Mouse (Mus musculus): ENCODE results near the gene Fbln7.
A peak's percentile ranks its signal among the peaks of the same experiment; 100 is the strongest.

Fbln7 gene

DNA sequence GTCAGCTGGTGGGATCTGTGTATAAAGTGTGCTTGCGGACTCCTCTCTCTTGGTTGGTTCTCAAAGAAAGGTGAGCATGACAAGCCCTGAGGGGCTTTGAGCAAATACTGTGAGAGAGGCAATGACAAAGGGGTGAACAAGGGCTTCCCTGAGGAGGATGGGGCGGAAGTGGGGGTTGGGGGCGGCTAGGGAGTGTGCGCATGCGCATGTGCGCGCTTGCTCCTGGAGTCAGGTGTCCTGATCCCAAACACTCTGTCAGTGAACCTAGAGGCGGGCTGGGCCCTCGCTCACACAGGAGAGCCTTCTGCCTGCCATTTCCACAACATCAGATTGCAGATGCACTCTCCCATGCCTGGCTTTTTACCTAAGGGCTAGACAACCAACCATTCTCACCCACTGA, 9.5 kb downstream of the Fbln7 start:
- no peak for DNase-seq (ENCODE audit: low spot score in 2 of 2)

DNA sequence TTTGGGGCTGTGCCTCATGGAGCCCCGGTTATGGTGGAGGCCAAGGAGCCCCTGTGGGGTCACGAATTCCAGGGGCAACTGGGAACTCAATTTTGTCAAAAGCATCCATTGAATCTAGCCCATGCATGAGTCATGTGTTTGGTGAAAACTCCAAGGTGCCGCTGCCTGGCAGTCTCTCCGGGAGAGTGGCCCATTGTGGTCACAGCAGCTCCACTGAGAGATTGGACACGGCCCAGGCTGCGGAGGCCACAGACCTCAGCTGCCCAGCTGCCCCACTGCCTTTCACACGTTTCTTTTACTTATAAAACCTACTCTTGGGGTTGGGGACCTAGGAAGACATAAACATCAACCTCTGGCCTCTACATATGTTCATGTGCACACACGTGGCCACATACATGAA, 12.7 kb downstream of the Fbln7 start:
- DNase-seq (ENCODE audit: low spot score in 2 of 2): no peak

DNA sequence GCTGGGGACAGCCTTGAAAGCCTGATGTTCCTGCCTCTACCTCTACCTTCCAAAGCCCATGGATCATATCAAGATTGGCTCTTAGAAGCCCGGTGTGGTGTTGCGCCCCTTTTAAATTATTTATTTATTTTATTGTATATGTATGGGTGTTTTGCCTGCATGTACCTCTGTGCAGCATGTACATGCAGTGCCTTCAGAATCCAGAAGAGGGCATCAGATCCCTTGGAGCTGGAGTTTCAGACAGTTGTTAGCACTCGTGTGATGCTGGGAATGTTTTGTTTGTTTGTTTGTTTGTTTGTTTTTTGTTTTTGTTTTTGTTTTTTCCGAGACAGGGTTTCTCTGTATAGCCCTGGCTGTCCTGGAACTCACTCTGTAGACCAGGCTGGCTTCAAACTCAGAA, 18.5 kb downstream of the Fbln7 start:
- DNase-seq (ENCODE audit: low spot score in 2 of 2): no peak

DNA sequence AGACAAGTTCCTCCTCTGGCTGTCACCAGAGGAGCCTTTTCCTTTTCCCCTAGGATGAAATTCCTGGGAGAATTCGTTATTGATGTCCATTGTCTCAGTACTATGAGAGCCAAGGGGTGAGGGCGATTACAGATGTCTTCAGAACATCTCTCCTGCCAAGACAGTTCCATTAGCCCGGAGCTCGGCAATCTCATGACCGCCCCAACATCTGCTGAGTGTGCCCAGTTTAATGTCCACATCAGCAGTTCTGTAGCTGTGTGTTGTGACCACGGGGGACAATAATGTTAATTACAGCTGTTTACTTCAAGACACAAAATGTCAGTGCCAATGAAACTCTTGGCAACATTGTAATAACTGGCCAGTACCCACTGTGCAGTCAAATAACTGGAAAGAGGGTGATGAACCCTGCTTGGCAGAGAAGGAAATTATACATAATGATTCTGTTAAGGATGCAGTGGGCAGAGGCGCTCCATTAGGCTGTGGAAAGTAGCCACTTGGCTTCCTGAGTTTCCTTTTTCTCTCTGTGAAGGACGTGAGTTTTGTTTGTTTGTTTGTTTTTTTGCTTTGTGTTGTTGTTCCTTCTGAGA, 22.5 kb downstream of the Fbln7 start:
- no peak for DNase-seq (ENCODE audit: low spot score in 2 of 2)

DNA sequence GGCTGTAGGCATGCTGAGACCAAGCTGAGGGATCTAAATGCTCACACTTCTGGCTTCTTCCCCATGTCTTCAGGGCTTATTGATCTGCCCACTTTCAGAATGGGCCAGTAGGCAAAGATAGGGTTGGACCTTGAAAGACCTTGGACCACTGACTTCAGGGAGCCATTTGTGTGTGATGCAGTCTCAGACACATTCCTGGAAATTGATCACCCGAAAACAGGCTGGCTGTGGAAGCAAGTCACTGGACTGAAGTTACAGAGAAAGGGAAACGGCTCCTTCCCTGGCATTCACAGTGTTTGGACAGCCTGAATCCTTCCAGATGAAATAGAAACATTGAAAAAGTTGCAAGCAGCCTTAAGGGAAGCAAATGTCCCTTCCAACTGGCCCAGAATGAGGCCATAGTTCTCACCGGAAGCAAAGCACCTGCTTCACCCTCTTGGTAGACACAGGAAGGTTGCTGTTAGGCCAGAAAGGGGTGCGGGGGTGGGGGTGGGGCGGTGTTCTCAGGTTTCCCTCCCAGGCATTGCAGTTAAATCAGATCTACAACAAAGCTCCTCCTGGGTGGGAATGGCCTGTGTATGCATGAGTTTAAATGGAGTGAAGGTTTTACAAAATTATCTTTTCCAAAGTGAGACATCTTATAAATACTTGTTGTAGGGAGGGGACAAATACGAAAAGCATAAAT, 25.2 kb downstream of the Fbln7 start:
- DNase-seq (ENCODE audit: low spot score in 2 of 2): no peak

DNA sequence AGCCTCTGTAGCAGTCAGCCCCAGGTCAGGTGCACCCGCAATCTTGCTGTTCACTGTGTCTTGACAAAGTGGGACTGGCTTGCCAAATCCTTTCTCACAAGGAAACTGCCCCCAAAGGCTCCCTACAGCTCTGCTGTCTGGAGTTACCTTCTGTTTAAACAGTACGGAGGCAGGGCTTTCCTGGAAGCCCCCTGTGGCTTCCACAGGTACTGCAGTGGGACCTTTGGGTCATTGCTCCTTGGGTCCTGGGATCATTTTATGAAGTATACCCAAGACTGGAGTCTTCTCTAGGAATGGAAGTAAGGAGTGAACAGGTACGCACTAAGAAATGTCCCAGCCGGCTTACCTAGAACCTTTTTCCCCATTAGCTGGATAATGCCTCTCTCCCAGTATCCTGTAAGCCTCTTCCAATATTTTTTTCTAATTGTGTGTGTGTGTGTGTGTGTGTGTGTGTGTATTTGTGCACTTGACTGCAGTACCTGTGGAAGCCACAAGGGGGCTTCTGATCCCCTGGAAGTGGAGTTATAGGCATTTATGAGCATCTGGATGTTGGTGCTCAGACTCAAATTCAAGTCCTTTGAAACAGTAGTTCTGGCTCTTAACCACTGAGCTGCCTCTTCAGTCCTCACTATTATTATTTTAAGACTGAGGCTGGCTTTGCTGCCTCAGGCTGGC, 28.0 kb downstream of the Fbln7 start:
- no peak for DNase-seq (ENCODE audit: low spot score in 2 of 2)

DNA sequence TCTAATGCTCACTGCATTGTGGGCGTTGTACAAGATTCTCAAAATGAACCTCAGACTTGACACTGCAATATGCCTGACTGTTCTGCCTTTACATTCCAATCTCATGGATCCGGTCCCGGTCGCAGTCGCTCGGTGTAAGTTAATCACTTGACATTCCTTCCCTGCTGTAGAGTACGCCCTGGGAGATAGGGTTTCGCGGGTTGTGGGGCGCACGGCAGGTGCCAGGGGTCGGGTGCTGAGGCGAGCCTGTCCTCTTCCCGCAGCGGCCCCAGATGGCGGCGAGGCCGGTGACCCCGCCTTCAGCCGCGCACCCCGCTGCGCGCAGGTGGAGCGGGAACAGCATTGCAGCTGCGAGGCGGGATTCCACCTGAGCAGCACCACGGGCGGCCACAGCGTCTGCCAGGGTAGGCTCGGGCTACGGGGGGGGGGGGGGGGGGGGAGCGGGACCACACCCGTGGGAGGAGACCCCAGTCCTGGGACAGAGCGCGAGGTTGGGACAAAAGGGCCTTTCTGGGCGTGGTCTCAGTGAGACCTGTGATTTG, 29.5 kb downstream of the Fbln7 start:
- DNase-seq (ENCODE audit: low spot score in 2 of 2): no peak

DNA sequence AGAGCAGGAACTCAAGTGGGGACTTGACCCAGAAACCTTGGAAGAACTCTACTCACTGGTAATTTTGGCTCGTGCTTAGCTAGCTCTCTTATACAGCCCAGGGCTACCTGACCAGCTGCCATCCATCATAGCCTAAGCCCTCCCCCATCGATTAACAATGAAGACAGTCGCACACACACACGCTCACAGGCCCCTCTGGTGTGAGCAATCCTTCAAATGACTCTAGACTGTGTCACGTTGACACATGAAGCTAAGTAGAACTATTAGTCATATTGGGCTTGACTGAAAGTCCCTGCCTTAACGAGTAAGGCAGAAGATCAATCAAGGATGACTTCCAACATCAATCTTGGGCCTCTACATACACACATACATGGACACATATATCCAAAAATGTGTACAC, 40.1 kb downstream of the Fbln7 start:
- no peak for DNase-seq (ENCODE audit: low spot score in 2 of 2)

DNA sequence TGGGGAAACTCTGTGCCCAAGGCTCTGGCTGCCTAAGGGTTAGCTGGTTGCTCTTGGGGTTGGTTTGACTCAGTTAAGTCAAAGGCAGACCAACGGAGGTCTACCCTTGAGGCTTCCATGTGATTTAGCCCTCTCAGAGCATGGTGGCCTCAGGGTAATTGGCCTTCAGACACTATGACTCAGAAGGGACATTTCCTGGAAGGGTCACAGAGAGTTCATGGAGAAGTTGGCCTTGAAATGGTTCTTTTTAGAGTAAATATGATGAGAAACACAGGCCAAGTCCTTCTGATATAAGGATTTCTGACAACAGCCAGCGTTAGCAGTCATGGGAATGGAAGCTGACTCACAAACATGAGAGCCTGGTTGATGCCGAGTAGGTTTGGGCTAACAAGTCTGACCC, 40.9 kb downstream of the Fbln7 start:
- DNase-seq (ENCODE audit: low spot score in 2 of 2): no peak

DNA sequence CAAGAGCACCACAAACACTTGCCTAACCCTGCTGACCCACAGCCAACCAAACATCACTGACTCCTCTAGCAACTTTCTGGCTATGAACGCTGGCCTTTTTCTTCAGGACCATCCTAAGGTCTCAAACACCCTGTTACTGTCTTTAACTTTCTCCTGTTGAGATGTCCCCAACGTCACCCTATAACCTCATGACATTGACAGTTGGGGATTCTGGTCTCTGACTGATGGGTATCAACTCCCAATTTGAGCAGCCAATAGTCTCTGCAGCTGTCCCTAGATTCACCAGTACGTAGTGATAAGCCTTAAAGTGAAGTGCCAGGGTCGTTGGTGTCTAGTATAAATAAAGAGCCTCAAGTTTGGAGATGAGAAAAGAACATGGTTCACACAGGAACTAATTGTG, 52.2 kb downstream of the Fbln7 start:
- DNase-seq (ENCODE audit: low spot score in 2 of 2): no peak

DNA sequence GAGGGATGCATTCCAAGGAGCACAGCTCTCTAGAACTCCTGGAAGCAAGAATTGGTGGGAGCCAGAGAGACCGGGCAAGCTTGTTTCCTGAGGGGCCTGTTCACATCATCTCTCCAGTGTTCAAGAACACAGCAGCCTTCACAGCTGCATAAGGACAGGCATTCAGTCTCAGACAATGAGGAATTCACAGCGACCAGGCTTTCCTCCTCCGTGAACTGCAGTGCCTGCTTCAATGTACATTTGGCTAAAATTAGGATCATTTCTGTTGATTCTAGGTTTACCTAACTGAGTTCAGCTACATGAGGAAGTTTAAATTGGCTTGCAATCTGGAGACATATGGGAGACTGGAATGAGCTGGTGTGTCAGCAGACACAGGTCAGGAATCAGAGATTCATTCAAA, 53.7 kb downstream of the Fbln7 start:
- no peak for DNase-seq (ENCODE audit: low spot score in 2 of 2)

DNA sequence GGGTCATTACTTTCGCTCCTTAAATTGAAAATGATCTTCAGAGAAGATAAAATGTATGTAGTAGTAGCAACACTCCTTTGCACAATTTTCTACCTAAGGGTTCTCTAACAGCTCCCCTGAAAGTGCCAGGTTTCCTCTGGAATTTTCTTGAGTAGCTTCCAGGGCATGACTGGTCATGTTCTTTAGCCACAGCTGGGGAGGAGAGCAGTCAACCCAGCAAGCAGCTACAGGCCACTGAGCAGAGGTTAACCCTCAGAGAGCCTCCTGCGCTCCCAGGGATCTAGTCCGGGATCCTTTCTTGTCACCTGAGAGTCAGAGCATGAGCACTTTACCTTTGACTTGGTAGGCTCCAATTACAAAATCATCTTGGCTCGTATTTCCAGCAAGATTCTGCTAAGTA, 62.0 kb downstream of the Fbln7 start:
- no peak for DNase-seq (ENCODE audit: low spot score in 2 of 2)

DNA sequence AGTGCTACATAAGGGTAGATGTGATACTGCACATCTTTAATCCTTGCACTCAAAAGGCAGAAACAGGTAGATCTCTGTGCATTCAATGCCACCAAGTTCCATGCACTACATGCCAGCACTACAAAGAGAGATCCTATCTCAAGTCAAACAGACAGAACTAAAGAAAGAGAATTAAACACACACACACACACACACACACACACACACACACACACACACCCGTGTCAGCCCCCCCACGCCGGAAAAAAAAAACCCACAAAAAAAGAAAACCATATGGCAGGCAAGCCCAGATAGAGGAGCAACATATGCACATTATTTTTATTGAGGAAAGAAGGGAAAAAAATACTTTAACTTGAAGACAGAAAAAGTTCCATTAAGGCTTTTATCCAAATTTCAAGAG, 65.7 kb downstream of the Fbln7 start:
- no peak for DNase-seq (ENCODE audit: low spot score in 2 of 2)

DNA sequence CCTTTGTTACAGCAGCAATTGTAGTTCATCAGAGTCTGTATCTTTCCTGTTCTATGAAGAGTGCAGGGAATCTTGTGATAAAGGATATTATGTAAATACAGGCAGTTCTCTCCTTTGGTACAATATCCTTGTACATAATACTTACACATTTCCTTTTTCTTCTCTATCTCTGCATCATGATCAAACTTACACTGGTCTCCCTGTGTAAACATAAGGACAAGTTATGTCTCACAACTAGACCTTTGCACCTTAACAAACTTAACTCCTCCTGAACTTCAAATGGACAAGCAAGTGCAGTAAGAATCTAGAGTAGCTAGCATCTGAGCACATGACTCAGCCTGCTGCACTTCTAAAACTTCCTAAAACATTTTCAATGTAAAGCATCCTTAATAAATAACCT, 67.9 kb downstream of the Fbln7 start:
- no peak for DNase-seq (ENCODE audit: low spot score in 2 of 2)

DNA sequence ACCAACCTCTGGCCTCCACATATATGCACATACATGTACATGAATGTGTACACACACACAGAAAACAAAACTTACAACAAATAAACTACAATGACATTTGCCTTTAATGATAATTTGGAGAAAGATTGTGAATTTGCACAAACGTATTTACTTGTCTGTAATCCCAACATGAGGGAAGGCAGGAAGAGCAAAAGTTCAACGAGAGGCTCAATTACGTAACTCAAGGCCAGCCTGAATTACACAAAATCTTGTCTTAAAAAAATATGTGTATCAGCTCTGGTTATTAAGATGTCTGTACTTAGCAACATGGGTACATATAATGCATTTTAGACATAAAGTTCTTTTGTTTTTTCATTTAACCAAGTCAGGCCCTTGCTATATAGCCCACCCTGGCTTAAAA, 73.5 kb downstream of the Fbln7 start:
- no peak for DNase-seq (ENCODE audit: low spot score in 2 of 2)

DNA sequence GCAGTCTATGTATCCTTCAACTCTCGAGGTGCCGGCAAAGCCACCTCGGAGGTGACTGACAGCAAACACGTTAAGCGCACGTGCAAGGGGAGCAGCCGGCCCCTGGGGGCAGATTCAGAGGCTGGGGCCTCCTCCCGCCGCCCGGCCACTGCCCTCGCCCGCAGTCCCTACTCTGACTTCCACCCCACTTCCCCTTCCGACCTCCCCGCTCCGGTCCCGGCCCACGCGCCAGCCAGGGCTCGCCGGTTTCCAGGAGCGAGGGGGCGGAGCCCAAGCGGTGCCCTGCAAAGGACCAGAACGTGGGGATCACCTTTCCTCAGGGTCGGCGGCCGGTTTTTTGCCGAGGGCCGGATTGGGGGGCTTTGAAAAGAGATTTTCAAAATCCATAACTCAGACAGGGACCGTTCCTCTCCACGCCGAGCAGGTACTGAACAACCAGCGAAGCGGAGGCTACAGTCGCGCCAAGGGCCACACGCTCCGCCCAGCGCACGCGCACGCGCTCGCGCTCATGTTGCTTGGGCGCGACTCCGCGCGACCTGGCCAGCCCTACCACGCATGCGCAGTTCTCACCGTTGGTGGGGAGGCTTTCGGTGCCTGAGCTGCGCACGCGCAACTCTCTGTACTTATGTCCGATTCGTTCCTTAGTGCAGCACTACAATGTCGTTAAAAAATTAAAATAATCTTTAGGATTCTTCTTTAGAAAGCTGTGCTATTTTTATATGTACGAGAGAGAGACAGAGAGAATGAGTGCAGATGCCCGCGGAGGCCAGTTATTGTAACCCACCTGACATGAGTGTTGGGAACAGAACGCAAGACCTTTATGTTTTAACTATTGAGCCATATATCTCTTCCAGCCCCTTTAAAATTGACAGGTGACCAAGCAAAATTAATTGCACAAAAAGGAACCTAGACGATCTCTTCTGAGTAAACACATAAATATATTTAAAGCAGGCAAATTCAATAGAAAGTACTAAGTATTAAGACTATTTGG, 81.1 kb downstream of the Fbln7 start, which contains the start of gene Zc3h8:
Gene Zc3h8, minus strand, starts transcription at position 540 of the 991 bp plus-strand sequence.
- DNase-seq (ENCODE audit: low spot score in 2 of 2): peak; percentile 86 to 93
